ENCODE assay signal across 8 mouse cellular contexts in genomic region chr6:55504797-55505488, GRCm38 (mm10). TPM values are rescaled to one million over a fixed set of nuclear protein-coding genes. Genes with fewer than 3 reads are reported as not detected.
DNase-seq lines count a peak whose midpoint lies in the region; ATAC-seq and TF ChIP-seq lines count a peak whose summit lies in the region.

No protein-coding gene starts in this region.

- 94% methylated on average over 2 of the region's 2 CpGs for WGBS in spleen, adult 2 months
- 91% methylated on average over 2 of the region's 2 CpGs for WGBS in lung, postnatal 0 days

- H3K27me3 ChIP-seq in spleen, adult 2 months (ENCODE audit: control insufficient read depth, insufficient read depth, low read length): no peaks in the 10 kb centered on the region
- no peaks in the 10 kb centered on the region for H3K27me3 ChIP-seq in lung, postnatal 0 days (replicated peaks; ENCODE audit: insufficient read depth, low read length)

- DNase-seq in spleen, adult 2 months (ENCODE audit: low read depth in 1 of 2, low spot score in 2 of 2): no peak
- DNase-seq in spleen, adult 12 weeks (ENCODE audit: low spot score): no peak
- DNase-seq in brain, embryonic 18.5 days (ENCODE audit: low read depth, low spot score): peak; percentile 46
- peak; percentile 37 for DNase-seq in hindlimb bud, embryonic 11.5 days (ENCODE audit: extremely low spot score, low read depth, low spot score)
- peak; percentile 59 for DNase-seq in lung, postnatal 0 days (ENCODE audit: low spot score)
- peak; percentile 47 to 54 for DNase-seq in right cerebral cortex, postnatal 36 days (ENCODE audit: low spot score in 2 of 2)
- DNase-seq in urinary bladder, adult 2 months (ENCODE audit: low spot score): no peak

- no peak for TF ChIP-seq POLR2A in spleen, adult 2 months (IDR thresholded peaks at IDR 0.05; ENCODE audit: low read depth, low read length)
- no peak for TF ChIP-seq POLR2A in embryonic fibroblast, embryonic 13.5 days (IDR thresholded peaks at IDR 0.05; ENCODE audit: low read depth, low read length)

- H3K4me1 ChIP-seq in spleen, adult 2 months (ENCODE audit: control insufficient read depth, insufficient read depth, insufficient read length): no peaks in the 10 kb centered on the region
- no peaks in the 10 kb centered on the region for H3K4me1 ChIP-seq in embryonic fibroblast, embryonic 13.5 days (ENCODE audit: control insufficient read depth, insufficient read depth, low read length)
- H3K4me1 ChIP-seq in lung, postnatal 0 days (ENCODE audit: insufficient read depth, low read depth, low read length): no peaks in the 10 kb centered on the region

- TF ChIP-seq CTCF in spleen, adult 2 months (IDR thresholded peaks at IDR 0.05; ENCODE audit: extremely low read depth, insufficient read depth, insufficient read length, insufficient replicate concordance): peak; percentile 4; the same call in 1 of the 2 replicates
- TF ChIP-seq CTCF in embryonic fibroblast, embryonic 13.5 days (IDR thresholded peaks at IDR 0.05; ENCODE audit: borderline replicate concordance, insufficient read depth, low read length): peak; percentile 43; the same call in 1 of the 2 replicates
- peak; percentile 88 for TF ChIP-seq CTCF in lung, postnatal 0 days (IDR thresholded peaks at IDR 0.05)

- H3K4me2 ChIP-seq in lung, postnatal 0 days (replicated peaks; ENCODE audit: low read depth, low read length): no peak overlapping the region

- ATAC-seq in lung, postnatal 0 days: no peak

- H3K27ac ChIP-seq in spleen, adult 2 months (ENCODE audit: insufficient read depth, low read length): no peak overlapping the region
- H3K27ac ChIP-seq in embryonic fibroblast, embryonic 13.5 days (ENCODE audit: insufficient read depth, low read length): no peak overlapping the region
- no peak overlapping the region for H3K27ac ChIP-seq in lung, postnatal 0 days (ENCODE audit: low read length)

- H3K9me3 ChIP-seq in lung, postnatal 0 days (ENCODE audit: low read length): no peaks in the 10 kb centered on the region

- no peaks in the 10 kb centered on the region for H3K36me3 ChIP-seq in spleen, adult 2 months (ENCODE audit: control insufficient read depth, insufficient read depth, low read length)
- H3K36me3 ChIP-seq in lung, postnatal 0 days (ENCODE audit: insufficient read depth, low read length): no peaks in the 10 kb centered on the region

- no peak overlapping the region for H3K4me3 ChIP-seq in spleen, adult 2 months (ENCODE audit: extremely low read depth, insufficient read depth, insufficient read length)
- H3K4me3 ChIP-seq in embryonic fibroblast, embryonic 13.5 days (ENCODE audit: insufficient read depth, low read length): no peak overlapping the region
- no peak overlapping the region for H3K4me3 ChIP-seq in lung, postnatal 0 days (ENCODE audit: low read depth, low read length)

- H3K9ac ChIP-seq in lung, postnatal 0 days (replicated peaks; ENCODE audit: low read depth): no peak overlapping the region

- no peak for TF ChIP-seq EP300 in lung, postnatal 0 days (IDR thresholded peaks at IDR 0.05)

RNA-seq across cellular contexts. Expression of gene Adcyap1r1, which starts 53.2 kb away (rescaled TPM):
- 0.06 and 0.11 TPM in 2 replicates for polyA plus RNA-seq in spleen, adult 2 months (2012; rRNA removed)
- polyA plus RNA-seq in embryonic fibroblast, embryonic 13.5 days (2011; ENCODE audit: insufficient read length, low read depth, missing spikeins): 1.5 and 4.2 TPM in 2 replicates
- 0.11 and 0.23 TPM in 2 replicates for polyA plus RNA-seq in lung, postnatal 0 days (2015; fragmentation: Nextera tagmentation; extraction: Ambion mirVana)
- polyA plus RNA-seq in urinary bladder, adult 2 months (2012; rRNA removed): 5.8 and 8.6 TPM in 2 replicates

Comparison
In these comparisons a context has a peak if more than half of its experiments do, and no peak if none do; other contexts are left out.
1. DNase-seq: peak in brain, embryonic 18.5 days (single experiment), hindlimb bud, embryonic 11.5 days (single experiment), lung, postnatal 0 days (single experiment) and right cerebral cortex, postnatal 36 days (2 of 2); none in spleen, adult 2 months (0 of 2), spleen, adult 12 weeks (single experiment) and urinary bladder, adult 2 months (single experiment).
2. CTCF ChIP-seq: peak in every context shown above with its lines; median percentile 88 in lung, postnatal 0 days; 43 in embryonic fibroblast, embryonic 13.5 days; 4 in spleen, adult 2 months.